Mouse (Mus musculus) intestine, embryonic 16.5 days (tissue): Measurements from ENCODE around the gene Prr29. TPM values are rescaled to one million over a fixed set of nuclear protein-coding genes. Genes with fewer than 3 reads are reported as not detected.
"Not testable (repeated sequence)": the region's sequence is repeated elsewhere in the genome, so short reads cannot be mapped to it uniquely, and the experiment has no call there.

Source experiments
- ATAC-seq: fragments of 200-750 bp; cut with Nextera tagmentation; 2 replicates; pipeline ENCODE4 v1.8.0; 2017; ENCODE audit warnings: moderate TSS enrichment, moderate library complexity
- H3K27ac ChIP-seq: fragments of 300-500 bp; sonication (generic); 2 replicates; pipeline ENCODE4 v1.5.1; 2014; ENCODE audit warnings: mild to moderate bottlenecking, low read length
- H3K27me3 ChIP-seq: fragments of 300-500 bp; sonication (generic); replicated peaks from 2 replicates; pipeline ENCODE4 v1.6.1; 2014; ENCODE audit warnings: low read length, control low read depth, mixed read lengths; ENCODE audit not compliant: control insufficient read depth, insufficient read depth
- H3K36me3 ChIP-seq: fragments of 300-500 bp; sonication (generic); 2 replicates; pipeline ENCODE4 v1.6.1; 2014; ENCODE audit warnings: low read length, control low read depth; ENCODE audit not compliant: control insufficient read depth, insufficient read depth
- H3K4me1 ChIP-seq: fragments of 300-500 bp; sonication (generic); 2 replicates; pipeline ENCODE4 v1.6.1; 2014; ENCODE audit warnings: low read length, control low read depth, mixed read lengths; ENCODE audit not compliant: control insufficient read depth, insufficient read depth
- H3K4me2 ChIP-seq: fragments of 300-500 bp; sonication (generic); 2 replicates; pipeline ENCODE4 v1.6.1; 2014; ENCODE audit warnings: low read depth, low read length, control low read depth
- H3K4me3 ChIP-seq: fragments of 300-500 bp; sonication (generic); 2 replicates; pipeline ENCODE4 v1.5.1; 2014; ENCODE audit warnings: mild to moderate bottlenecking, low read length
- H3K9ac ChIP-seq: fragments of 300-500 bp; sonication (generic); 2 replicates; pipeline ENCODE4 v1.6.1; 2014; ENCODE audit warnings: low read depth, low read length
- H3K9me3 ChIP-seq: fragments of 300-500 bp; sonication (generic); 2 replicates; pipeline ENCODE4 v1.6.1; 2016; ENCODE audit warnings: low read length, control low read depth; ENCODE audit not compliant: control insufficient read depth
- WGBS: fragments of 180-500 bp; shearing (Covaris S2); extraction: QIAGEN DNeasy Blood & Tissue Kit; methylation state at CpG from one replicate; pipeline ENCODE4 v1.1.7; 2014; 5-methylcytosine and 5-hydroxymethylcytosine counted together
- polyA plus RNA-seq: library from polyadenylated mRNA; unstranded; fragments of >200 nt; fragmentation: Nextera tagmentation; extraction: Ambion mirVana; gene quantifications from 2 replicates; pipeline ENCODE4 v1.2.1, GENCODE M21; 2015

Prr29 gene
- polyA plus RNA-seq, 1 experiment from 2014 or later: 0.54 TPM

DNA sequence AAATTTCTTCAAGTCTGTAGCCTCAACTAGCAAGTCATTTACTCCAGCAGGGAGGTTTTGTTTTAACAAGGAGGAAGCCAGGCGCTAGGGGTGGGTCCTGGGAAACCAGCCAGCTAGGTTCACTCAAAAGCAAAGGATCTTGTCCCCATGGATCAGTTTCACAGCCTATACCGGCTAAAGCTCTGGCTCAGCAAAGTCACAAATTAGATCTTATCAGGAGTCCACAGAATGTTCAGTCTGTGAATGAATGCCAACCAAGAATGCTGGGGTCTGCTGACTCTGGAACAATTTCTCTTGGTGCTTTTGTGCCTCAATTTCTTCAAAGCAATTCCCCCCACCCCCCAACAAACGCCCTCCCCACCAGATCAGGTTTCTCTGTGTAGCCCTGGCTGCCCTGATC is 24.3 kb downstream of the Prr29 start:
- H3K4me1 ChIP-seq: no peaks in the 10 kb centered on the region; the same call in 1 of the 2 replicates
- H3K9ac ChIP-seq: no peak overlapping the region
- 29% methylated on average over 3 of the region's 3 CpGs for WGBS
- no peak overlapping the region for H3K4me3 ChIP-seq
- H3K27me3 ChIP-seq: no peaks in the 10 kb centered on the region
- H3K36me3 ChIP-seq: no peaks in the 10 kb centered on the region
- H3K4me2 ChIP-seq: no peak overlapping the region
- no peak overlapping the region for H3K27ac ChIP-seq
- H3K9me3 ChIP-seq: no peaks in the 10 kb centered on the region
- no peak for ATAC-seq

GRCm38 (mm10) chr11:106390757-106391156 is 25.5 kb downstream of the Prr29 start:
- H3K4me1 ChIP-seq: no peaks in the 10 kb centered on the region; the same call in 1 of the 2 replicates
- no peak overlapping the region for H3K27ac ChIP-seq
- 34% methylated on average over 3 of the region's 3 CpGs for WGBS
- no peaks in the 10 kb centered on the region for H3K9me3 ChIP-seq
- no peak overlapping the region for H3K9ac ChIP-seq
- no peak overlapping the region for H3K4me2 ChIP-seq
- H3K27me3 ChIP-seq: no peaks in the 10 kb centered on the region
- no peaks in the 10 kb centered on the region for H3K36me3 ChIP-seq
- ATAC-seq: no peak
- no peak overlapping the region for H3K4me3 ChIP-seq

- peak; percentile 51 for ATAC-seq
- H3K9ac ChIP-seq: no peak overlapping the region
- H3K36me3 ChIP-seq: no peaks in the 10 kb centered on the region
- no peaks in the 10 kb centered on the region for H3K9me3 ChIP-seq
- no peak overlapping the region for H3K4me2 ChIP-seq
- no peaks in the 10 kb centered on the region; the same call in 1 of the 2 replicates for H3K4me1 ChIP-seq
- H3K4me3 ChIP-seq: no peak overlapping the region
- no peaks in the 10 kb centered on the region for H3K27me3 ChIP-seq
- WGBS: 30% methylated on average over 6 of the region's 6 CpGs
- H3K27ac ChIP-seq: no peak overlapping the region
Measured at GRCm38 (mm10) chr11:106391546-106392188, 26.4 kb downstream of the Prr29 start.

DNA sequence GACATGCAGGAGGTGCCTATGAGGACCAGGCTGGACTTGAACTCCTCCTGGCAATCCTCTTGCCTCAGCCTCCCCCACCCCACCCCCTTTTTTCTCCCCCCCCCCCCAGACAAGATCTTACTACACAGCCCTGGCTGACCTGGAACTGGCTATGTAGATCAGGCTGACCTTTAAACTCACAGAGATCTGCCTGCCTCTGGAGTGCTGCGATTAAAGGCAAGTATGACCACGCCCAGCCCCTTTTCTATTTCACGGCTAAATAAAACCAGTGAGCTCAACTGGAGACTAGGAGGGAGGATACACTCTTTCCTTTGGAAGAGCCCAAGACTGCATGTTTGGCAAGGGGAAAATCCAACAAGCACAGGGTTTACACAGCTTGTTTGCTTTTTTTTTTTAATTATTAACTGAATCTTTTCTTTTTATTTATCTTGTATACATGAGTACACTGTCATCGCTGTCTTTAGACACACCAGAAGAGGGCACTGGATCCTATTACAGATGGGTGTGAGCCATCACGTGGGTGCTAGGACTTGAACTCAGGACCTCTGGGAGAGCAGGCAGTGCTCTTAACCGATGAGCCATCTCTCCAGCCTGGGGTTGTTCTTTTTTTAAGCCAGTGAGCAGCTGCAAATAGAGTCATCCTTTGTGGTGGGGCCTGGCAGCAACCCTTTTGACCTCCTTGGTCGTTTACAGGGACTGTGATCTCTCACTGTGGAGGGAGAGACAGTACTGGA is 27.5 kb downstream of the Prr29 start:
- 59% methylated on average over 7 of the region's 7 CpGs for WGBS
- Histone ChIP-seq H3K9ac (no peak overlapping the region), H3K4me1 (no peaks in the 10 kb centered on the region; the same call in 1 of the 2 replicates), H3K27ac (no peak overlapping the region), H3K27me3 (no peaks in the 10 kb centered on the region), H3K4me2 (no peak overlapping the region), H3K9me3 (no peaks in the 10 kb centered on the region), H3K36me3 (no peaks in the 10 kb centered on the region), H3K4me3 (no peak overlapping the region)
- ATAC-seq: peak; percentile 53; the same call in 1 of the 2 replicates

DNA sequence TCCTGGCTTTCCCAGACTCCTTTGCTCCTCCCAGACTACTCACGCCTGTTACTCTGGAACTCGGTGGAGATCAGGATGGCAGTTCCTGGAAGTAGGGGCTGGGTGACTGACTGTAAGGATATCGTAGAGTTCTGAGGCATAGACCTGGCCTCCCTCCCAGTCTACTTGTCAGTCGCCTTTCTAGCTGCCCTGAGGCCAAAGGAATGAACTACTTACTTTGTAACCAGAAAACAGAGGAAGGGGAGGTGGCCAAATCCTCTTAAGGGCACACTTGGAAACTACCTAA is 28.0 kb downstream of the Prr29 start:
- no peaks in the 10 kb centered on the region for H3K9me3 ChIP-seq
- H3K4me1 ChIP-seq: no peaks in the 10 kb centered on the region; the same call in 1 of the 2 replicates
- WGBS: 64% methylated on average over 4 of the region's 4 CpGs
- H3K36me3 ChIP-seq: no peaks in the 10 kb centered on the region
- H3K4me3 ChIP-seq: no peak overlapping the region
- H3K9ac ChIP-seq: no peak overlapping the region
- no peak for ATAC-seq
- no peak overlapping the region for H3K27ac ChIP-seq
- H3K27me3 ChIP-seq: no peaks in the 10 kb centered on the region
- H3K4me2 ChIP-seq: no peak overlapping the region

- not testable (repeated sequence) for H3K27ac ChIP-seq, H3K4me1 ChIP-seq, H3K9me3 ChIP-seq, H3K27me3 ChIP-seq, H3K4me3 ChIP-seq, H3K9ac ChIP-seq, H3K4me2 ChIP-seq, ATAC-seq, H3K36me3 ChIP-seq
- 75% methylated on average over 2 of the region's 2 CpGs for WGBS
Measured at GRCm38 (mm10) chr11:106394055-106394454, 28.8 kb downstream of the Prr29 start.

DNA sequence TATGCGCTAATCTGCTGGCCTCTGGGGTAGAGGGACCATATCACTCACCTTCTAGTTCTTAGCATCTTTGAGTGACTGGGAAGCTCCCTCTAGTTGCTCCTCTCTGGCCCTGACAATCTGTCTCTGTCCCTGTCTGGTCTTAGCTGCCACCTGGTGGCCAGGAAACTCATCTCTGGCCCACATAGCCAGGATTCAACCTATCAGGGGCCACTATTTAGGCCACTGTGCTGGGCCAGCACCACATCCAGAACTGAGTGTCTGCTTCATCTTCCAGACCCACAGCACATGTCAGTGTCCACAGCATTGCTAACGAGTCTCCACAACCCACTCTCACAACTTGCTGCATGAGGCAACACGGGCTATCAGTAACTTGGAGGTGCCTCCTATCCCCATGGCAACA is 32.4 kb downstream of the Prr29 start:
- no peaks in the 10 kb centered on the region for H3K36me3 ChIP-seq
- no peak for ATAC-seq

GRCm38 (mm10) chr11:106398481-106398880 is 33.2 kb downstream of the Prr29 start:
- Histone ChIP-seq H3K4me2 (no peak overlapping the region), H3K9ac (no peak overlapping the region), H3K4me3 (no peak overlapping the region), H3K27ac (no peak overlapping the region), H3K9me3 (no peaks in the 10 kb centered on the region), H3K4me1 (no peaks in the 10 kb centered on the region), H3K27me3 (no peaks in the 10 kb centered on the region), H3K36me3 (no peaks in the 10 kb centered on the region; the same call in 1 of the 2 replicates)
- no peak for ATAC-seq
- WGBS: 92% methylated on average over 8 of the region's 8 CpGs

More for the DNA sequence above, 32.4 kb downstream of the Prr29 start:
- Histone ChIP-seq H3K9ac (no peak overlapping the region), H3K27ac (no peak overlapping the region), H3K4me1 (no peaks in the 10 kb centered on the region), H3K4me2 (no peak overlapping the region), H3K4me3 (no peak overlapping the region), H3K27me3 (no peaks in the 10 kb centered on the region), H3K9me3 (no peaks in the 10 kb centered on the region)
- WGBS: 88% methylated on average over 3 of the region's 3 CpGs

- H3K9ac ChIP-seq: no peak overlapping the region
Measured at GRCm38 (mm10) chr11:106410011-106410410, 44.7 kb downstream of the Prr29 start.

More at GRCm38 (mm10) chr11:106410011-106410410, 44.7 kb downstream of the Prr29 start:
- Histone ChIP-seq H3K4me3 (no peak overlapping the region), H3K27ac (no peak overlapping the region), H3K36me3 (peaks cover 3% of the 10 kb centered on the region; the same call in 1 of the 2 replicates), H3K4me2 (no peak overlapping the region), H3K27me3 (no peaks in the 10 kb centered on the region), H3K4me1 (no peaks in the 10 kb centered on the region), H3K9me3 (no peaks in the 10 kb centered on the region)
- 63% methylated on average over 4 of the region's 4 CpGs for WGBS
- ATAC-seq: no peak
